Mouse (Mus musculus): Measurements from ENCODE around the gene Mfsd1. TPM values are rescaled to one million over a fixed set of nuclear protein-coding genes. Genes with fewer than 3 reads are reported as not detected.

The Mfsd1 gene
- total RNA-seq, 2 experiments from 2014 or later: 37.9 to 44.0 TPM

DNA sequence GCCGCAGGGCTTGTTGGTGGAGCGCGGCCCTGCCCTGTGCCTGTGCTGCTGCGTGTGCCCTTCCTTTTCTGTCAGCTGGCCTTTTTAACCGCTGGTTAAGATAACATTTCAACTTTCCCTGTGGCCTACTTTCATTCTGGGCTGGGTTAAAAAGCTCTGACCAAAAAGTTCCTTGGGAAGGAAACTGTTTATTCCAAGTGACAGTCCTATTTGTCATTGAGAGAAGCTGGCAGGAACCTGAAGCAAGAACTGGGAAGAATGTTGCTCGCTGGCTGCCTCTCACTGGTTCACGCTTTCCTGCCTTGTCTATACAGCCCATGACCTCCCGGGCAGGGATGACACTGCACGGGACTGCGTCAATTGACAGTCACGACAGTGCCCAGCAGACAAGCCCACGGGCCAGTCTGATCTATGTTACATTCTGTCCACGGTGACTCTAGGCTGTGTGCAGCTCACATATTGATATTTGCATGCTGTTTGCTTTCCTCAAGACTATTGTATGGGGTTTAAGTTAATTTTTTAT is 19.1 kb downstream of the Mfsd1 start:
- no peak for DNase-seq (ENCODE audit: extremely low spot score in 1 of 2, low spot score in 1 of 2)

DNA sequence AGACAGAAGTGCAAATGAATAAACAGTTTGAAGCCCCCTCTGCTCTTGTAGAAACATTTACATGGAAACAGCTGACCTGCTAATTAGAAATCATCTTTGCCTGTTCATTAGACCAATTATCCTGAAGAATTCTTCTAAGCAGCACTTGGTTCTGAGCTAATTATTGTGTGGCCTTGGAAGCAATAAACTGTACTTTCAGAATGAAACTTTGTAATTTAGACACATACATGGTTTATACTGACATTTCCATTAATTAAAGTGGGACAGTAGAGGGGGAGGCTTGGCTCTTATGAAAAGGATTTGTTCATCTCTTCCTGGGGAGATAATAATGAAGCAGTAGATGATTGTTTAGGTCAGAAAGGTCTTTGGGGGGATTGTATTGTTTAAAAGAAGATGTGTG is 35.7 kb downstream of the Mfsd1 start:
- no peak for DNase-seq (ENCODE audit: extremely low spot score in 1 of 2, low spot score in 1 of 2)

DNA sequence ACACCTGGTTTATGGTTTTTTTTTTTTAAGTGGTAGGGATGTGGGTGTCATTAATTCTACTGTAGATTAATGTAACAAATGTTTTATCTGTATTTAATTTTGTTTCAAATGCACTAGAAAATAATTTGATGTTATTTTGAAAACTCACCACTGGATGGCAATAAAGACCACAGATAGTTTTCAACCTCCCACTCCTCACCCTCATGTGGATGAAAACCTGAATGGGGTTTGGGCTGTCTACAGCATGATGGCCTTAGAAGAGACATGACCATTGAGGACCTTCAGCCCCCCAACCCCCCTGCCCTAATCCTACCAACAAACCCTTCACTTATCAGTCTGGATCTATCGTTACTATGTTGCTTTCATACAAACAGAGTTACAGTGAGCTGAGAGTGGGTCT is 42.1 kb downstream of the Mfsd1 start:
- DNase-seq (ENCODE audit: extremely low spot score in 1 of 2, low spot score in 1 of 2): no peak

DNA sequence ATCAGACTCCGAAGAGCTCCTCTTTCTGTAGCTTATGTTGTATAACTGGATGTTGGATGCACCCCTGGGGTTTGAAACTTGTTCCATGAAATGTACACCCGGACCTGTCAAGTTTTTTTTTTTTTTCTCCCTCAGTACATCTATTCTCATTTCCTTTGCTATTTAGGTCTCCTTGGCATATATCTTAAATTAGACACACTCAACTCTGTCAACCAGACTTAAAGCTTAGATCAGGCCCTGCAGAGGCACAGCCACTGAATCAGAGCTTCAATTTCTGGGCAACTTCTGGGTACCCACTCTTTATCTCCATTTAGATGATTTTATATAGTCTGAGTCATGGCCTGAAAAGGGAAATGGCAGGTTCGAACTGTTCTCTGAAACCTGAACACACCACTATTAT is 60.6 kb downstream of the Mfsd1 start:
- no peak for DNase-seq (ENCODE audit: extremely low spot score in 1 of 2, low spot score in 1 of 2)

DNA sequence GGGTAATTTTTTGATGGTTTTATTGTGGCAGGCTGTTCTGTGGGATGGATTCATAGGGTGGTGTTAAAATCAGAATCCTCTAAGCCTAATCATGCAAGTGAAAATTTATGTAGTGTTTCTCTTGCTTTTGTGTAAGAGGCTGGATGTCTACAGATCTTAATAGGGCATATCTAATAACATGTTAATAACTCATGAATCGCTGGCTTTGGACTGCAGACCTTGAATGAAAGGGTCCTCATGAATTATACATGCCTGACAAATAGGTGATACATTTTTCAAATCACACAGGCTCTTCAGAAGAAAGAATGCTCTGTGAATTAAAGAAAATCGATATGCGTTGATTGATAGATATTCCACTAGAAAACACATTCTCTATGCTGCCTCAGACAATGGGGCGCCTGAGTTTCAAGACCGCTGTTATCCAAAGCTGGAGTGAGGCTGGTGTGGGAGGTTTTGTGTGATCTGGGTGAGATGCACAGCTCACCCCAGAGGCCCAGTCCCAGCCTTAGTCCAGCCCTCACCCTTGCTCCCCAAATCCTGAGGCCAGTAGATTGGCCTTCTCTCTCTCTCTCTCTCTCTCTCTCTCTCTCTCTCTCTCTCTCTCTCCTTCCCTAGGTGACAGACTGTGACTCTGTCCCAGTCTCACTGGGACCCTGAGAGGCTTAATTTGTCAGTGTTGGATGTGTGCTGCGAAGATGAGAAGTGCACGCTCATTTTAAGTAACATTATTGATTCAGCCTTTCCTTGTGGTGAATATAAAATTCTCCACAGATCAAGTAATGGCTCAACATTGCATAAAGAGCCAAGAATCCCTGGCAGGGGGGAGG is 63.3 kb downstream of the Mfsd1 start:
- DNase-seq (ENCODE audit: extremely low spot score in 1 of 2, low spot score in 1 of 2): no peak

Other genes with a start within 250 kb of the Mfsd1 start
- 1 to 10 TPM; 1.2 TPM for gene Mlf1, start 208.6 kb upstream of the Mfsd1 start, total RNA-seq (2021)
- gene Gm17402, start 207.6 kb upstream of the Mfsd1 start, total RNA-seq (2021): not detected
- 10 to 100 TPM; 54.3 to 56.0 TPM for gene Gfm1, start 152.6 kb upstream of the Mfsd1 start, total RNA-seq (2021)
- gene Lxn, start 118.8 kb upstream of the Mfsd1 start, total RNA-seq (2021): 10 to 100 TPM; 50.3 to 52.2 TPM
- 1 to 10 TPM; 1.2 to 1.7 TPM for gene Rarres1, start 67.2 kb upstream of the Mfsd1 start, total RNA-seq (2021)